Mouse (Mus musculus): ENCODE results near the gene Cdcp1.

Cdcp1 gene

GRCm38 (mm10) chr9:123206948-123207347 is 8.9 kb downstream of the Cdcp1 start:
- DNase-seq = no peak

- no peak for DNase-seq
These were observed 9.3 kb downstream of the Cdcp1 start for GRCm38 (mm10) chr9:123206526-123206925.

GRCm38 (mm10) chr9:123200116-123200515 is 15.7 kb downstream of the Cdcp1 start:
- no peak for DNase-seq

- DNase-seq = no peak
These were observed 27.6 kb downstream of the Cdcp1 start for GRCm38 (mm10) chr9:123188271-123188670.

- DNase-seq = no peak
These were observed 28.2 kb downstream of the Cdcp1 start for GRCm38 (mm10) chr9:123187589-123187988.

GRCm38 (mm10) chr9:123186151-123186550 is 29.7 kb downstream of the Cdcp1 start:
- DNase-seq = no peak

- no peak for DNase-seq
These were observed 30.3 kb downstream of the Cdcp1 start for GRCm38 (mm10) chr9:123185546-123185945.

- DNase-seq = no peak
These were observed 32.6 kb downstream of the Cdcp1 start for GRCm38 (mm10) chr9:123183226-123183625.

- no peak for DNase-seq
These were observed 35.8 kb downstream of the Cdcp1 start for GRCm38 (mm10) chr9:123180003-123180402.

- DNase-seq = no peak
These were observed 38.3 kb downstream of the Cdcp1 start for GRCm38 (mm10) chr9:123177380-123178048.

- DNase-seq = no peak
These were observed 41.5 kb downstream of the Cdcp1 start for GRCm38 (mm10) chr9:123174356-123174755.

GRCm38 (mm10) chr9:123173760-123174159 is 42.1 kb downstream of the Cdcp1 start:
- DNase-seq = no peak

GRCm38 (mm10) chr9:123165781-123166443 is 49.9 kb downstream of the Cdcp1 start:
- no peak for DNase-seq

GRCm38 (mm10) chr9:123162985-123163694 is 52.7 kb downstream of the Cdcp1 start:
- no peak for DNase-seq

- DNase-seq = no peak
These were observed 54.0 kb downstream of the Cdcp1 start for GRCm38 (mm10) chr9:123161792-123162191.

- DNase-seq = no peak
These were observed 56.5 kb downstream of the Cdcp1 start for GRCm38 (mm10) chr9:123159330-123159729.

- no peak for DNase-seq
These were observed 57.6 kb downstream of the Cdcp1 start for GRCm38 (mm10) chr9:123158125-123158836.

- no peak for DNase-seq
These were observed 58.1 kb downstream of the Cdcp1 start for GRCm38 (mm10) chr9:123157699-123158098.

GRCm38 (mm10) chr9:123156910-123157361 is 58.9 kb downstream of the Cdcp1 start:
- DNase-seq = peak; percentile 12

GRCm38 (mm10) chr9:123153121-123153520 is 62.7 kb downstream of the Cdcp1 start:
- DNase-seq = no peak

GRCm38 (mm10) chr9:123152026-123152425 is 63.8 kb downstream of the Cdcp1 start:
- no peak for DNase-seq

GRCm38 (mm10) chr9:123151561-123151960 is 64.3 kb downstream of the Cdcp1 start:
- DNase-seq = no peak

Data from cerebellum, adult 11-12 months (tissue).